Mouse (Mus musculus): ENCODE measurements at regions not wholly inside any gene's neighbourhood (a gene's known extent, or its start where the extent isn't known, plus 50 kb on each side); places are given as distances from the start of the nearest gene placed in this dataset. TPM values are rescaled to one million over a fixed set of nuclear protein-coding genes. Genes with fewer than 3 reads are reported as not detected.

- DNase-seq (ENCODE audit: low spot score) (no peak), ATAC-seq (no peak)
- no peak overlapping the region for H3K4me3 ChIP-seq (ENCODE audit: low read depth, low read length)
- H3K27me3 ChIP-seq (replicated peaks; ENCODE audit: control insufficient read depth, insufficient read depth, low read length) = no peaks in the 10 kb centered on the region
- WGBS = 87% methylated on average over 3 of the region's 3 CpGs
- H3K27ac ChIP-seq (ENCODE audit: low read depth, low read length) = no peak overlapping the region
- no peaks in the 10 kb centered on the region for H3K9me3 ChIP-seq (replicated peaks; ENCODE audit: control insufficient read depth, low read length)
- H3K9ac ChIP-seq (ENCODE audit: low read length) = no peak overlapping the region
- H3K36me3 ChIP-seq (ENCODE audit: control insufficient read depth, insufficient read depth, low read length) = no peaks in the 10 kb centered on the region
- H3K4me2 ChIP-seq (ENCODE audit: low read length) = no peak overlapping the region
- H3K4me1 ChIP-seq (ENCODE audit: control insufficient read depth, insufficient read depth, low read length) = no peaks in the 10 kb centered on the region
Observed at GRCm38 (mm10) chr13:75651941-75652340, 54.6 kb upstream of the Ell2 start.

GRCm38 (mm10) chr13:75652966-75653365 is 53.6 kb upstream of the Ell2 start:
- DNase-seq (ENCODE audit: low spot score) = no peak
- no peaks in the 10 kb centered on the region for H3K4me1 ChIP-seq (ENCODE audit: control insufficient read depth, insufficient read depth, low read length)
- H3K27me3 ChIP-seq (replicated peaks; ENCODE audit: control insufficient read depth, insufficient read depth, low read length) = no peaks in the 10 kb centered on the region
- WGBS = 89% methylated on average over 2 of the region's 2 CpGs
- H3K9ac ChIP-seq (ENCODE audit: low read length) = no peak overlapping the region
- ATAC-seq = no peak
- no peaks in the 10 kb centered on the region for H3K9me3 ChIP-seq (replicated peaks; ENCODE audit: control insufficient read depth, low read length)
- H3K4me2 ChIP-seq (ENCODE audit: low read length) = no peak overlapping the region
- H3K27ac ChIP-seq (ENCODE audit: low read depth, low read length) = no peak overlapping the region
- H3K4me3 ChIP-seq (ENCODE audit: low read depth, low read length) = no peak overlapping the region
- no peaks in the 10 kb centered on the region for H3K36me3 ChIP-seq (ENCODE audit: control insufficient read depth, insufficient read depth, low read length)

MicroRNA genes in the stretch of these regions (microRNA counts, 519-probe panel; counts per million panel counts)
- not detected for microRNA mmu-miR-682

Small RNAs in the stretch of these regions (microRNA-seq; reads per million reads assigned to microRNA genes)
- gene Mir682 = not detected
